Mouse (Mus musculus) lung, postnatal 0 days (tissue): ENCODE results near the gene Adora3.

Experiments
- CTCF ChIP-seq: IDR thresholded peaks from 2 replicates; pipeline ENCODE4 v1.5.1; 2016; ENCODE audit warnings: antibody characterized with exemption, mild to moderate bottlenecking
- EP300 ChIP-seq: IDR thresholded peaks from 2 replicates; pipeline ENCODE4 v1.6.1; 2016; ENCODE audit warnings: antibody characterized with exemption, mild to moderate bottlenecking, control low read depth

DNA sequence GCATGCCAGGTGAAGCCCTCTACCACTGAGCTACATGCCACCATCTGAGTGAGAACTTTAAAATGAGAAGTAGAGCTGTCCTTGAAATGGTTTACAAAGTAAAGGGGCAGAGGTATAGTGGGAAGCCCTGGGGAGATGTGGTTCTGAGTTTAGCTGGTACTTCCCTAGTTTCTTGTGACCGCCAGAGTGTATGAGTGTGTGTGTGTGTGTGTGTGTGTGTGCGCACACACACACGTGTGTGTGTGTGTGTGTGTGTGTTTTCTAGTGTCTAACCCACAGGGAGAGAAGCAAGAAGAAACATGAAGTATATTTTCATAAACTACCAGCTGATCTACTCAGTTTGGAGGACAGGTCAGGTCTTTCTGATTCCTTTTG lies 57.5 kb downstream of the Adora3 start:
- TF ChIP-seq CTCF = no peak
- no peak for TF ChIP-seq EP300
